Mouse (Mus musculus): ENCODE data around the gene Msh5.

Gene Msh5

DNA sequence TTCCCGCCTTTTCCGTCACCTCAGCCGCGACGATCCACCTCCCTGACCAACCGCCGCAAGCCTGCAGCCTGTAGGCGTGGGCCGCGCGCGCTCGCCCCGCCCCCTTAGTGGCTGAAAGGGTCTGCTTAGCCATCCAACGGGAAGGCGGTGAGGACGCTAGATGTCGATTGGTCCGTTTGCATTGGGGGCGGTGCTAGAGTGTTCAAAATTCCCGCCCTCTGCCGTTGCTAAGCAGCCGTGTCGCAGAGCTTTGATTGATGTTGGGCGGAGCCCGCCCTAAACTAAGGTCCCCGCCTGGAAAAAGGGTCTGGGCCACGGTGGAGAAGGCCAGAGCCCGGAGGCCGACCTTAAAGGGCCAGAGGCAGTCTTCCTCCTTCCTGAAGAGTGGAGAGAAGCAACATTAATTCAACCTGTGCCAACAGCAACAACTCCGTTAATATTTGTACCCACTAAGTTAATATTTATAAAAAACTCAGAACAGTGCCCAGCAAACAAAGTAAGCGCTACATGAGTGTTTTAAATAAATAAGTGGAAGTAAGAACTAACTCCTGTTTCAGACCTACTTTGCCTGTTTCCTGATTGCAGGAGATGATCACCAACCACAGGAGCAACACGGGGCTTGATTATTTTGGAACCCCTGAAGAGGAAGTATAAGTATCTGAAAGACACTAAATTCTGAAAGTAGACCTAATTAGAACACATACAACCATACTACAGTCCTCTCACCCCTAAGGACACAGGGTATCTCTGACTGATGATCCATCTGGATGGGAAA is at the start of gene Msh5:
Msh5 (minus strand) TSS at position 65 of the 775 bp plus-strand sequence.
- peak; percentile 97 for DNase-seq

DNA sequence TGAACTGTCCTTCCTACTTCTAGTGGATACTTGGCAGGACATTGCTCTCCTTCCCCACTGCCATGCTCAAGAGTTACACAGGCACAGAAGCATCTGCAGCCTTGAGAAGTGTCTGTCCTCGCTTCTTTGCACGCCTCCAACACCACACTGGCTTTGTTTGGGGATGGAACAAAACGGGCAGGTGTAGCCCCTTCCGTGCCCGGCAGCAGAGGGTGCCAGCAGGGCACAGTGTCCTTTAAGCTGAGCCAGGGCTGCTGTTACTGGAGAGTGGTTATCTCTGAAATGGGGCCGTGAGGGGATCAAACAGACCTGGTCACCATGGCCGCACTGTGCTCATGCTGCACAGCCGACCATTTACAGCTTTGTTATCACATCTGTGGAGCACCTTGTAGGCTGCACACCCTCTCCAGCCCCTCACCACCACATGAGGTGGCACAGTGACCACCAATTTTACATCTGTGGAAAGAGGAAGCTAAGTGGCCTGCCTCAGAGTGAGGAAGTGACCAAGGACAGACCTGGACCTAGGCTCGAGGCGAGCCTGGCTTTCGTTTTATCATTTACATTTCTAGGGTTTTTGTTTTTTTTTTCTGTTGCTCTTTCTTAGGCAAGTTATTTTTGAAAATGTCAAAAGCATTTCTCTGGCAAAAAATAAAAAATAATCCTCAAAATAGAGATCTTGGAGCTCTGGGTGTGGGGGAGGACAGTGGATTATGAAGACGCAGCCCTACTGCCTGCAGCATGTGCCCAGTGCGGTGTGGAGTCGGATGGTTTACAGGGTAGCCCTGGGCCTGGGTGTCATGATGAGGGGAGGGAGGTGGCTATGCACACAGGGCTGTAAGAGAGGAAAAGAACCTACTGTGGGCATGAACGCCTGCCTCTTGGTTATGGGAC is 48.2 kb upstream of the Msh5 start:
- DNase-seq = no peak

GRCm38 (mm10) chr17:35092403-35093198 is 46.1 kb upstream of the Msh5 start:
- DNase-seq = no peak

DNA sequence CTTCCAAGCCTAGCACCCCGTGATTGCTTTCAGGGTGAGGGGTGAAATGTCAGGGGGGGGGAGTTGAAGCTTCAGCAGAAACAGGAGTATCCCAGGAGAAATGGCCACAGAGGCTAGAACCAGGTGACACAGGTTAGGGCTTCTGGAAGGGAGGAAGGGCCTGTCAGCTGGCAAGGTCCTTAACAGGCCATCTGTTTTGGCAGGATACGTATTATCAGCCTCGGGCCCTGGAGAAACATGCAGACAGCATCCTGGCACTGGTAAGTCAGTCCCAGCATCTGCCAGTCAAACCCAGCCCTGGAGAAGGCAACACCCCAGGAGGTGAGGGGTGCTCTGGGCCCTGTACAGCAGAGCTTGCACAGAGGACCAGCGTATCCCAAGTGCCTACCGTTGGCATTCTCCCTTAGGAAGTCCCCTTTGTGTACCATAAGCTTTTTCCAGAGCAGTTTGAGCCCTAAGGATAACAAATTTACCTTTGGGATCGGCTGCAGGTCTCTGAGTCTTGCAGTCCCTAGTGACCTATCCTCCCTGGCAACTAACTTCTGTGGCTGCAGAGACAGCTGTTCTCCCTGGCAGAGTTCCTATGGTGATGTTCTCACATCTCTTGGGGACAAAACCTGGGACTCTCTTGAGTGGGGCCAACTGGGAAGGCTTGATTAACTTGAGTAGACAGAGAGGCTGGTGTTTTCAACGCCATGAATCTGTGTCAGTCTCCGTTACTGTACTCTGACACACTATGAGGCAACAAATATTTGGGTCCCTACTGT is 43.8 kb upstream of the Msh5 start:
- DNase-seq = no peak

DNA sequence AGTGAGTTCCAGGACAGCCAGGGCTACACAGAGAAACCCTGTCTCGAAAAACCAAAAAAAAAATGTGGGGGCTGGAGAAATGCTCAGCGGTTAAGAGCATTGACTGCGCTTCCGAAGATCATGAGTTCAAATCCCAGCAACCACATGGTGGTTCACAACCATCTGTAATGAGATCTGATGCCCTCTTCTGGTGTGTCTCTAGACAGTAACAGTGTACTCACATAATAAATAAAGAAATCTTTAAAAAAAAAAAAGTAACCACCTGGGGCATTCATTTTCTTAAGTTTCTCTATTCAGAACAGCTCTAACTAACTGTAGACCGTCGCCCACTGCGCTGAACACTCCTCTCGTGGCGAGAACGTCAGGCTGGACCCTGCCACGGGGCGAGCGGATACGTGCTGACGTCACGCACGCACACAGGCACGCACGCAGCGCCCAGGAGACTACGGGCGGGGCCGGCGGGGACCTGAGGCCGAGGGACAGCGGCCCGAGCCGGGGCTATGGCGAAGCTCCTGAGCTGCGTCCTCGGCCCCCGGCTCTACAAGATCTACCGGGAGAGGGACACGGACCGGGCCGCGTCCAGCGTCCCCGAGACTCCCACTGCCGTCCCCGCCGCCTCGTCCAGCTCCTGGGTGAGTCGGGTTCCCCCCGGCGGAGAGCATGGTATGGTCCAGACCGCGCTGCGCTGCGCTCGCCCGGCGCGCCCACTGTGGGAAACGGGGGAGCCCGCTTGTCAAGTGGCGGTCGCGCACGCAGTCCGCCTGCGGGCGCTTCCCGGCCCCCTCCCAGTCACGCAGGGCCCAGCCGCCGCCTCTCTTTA is 42.5 kb upstream of the Msh5 start, which contains the start of gene Abhd16a:
Abhd16a (plus strand) TSS at position 439 of the 820 bp plus-strand sequence.
- DNase-seq = peak; percentile 95

DNA sequence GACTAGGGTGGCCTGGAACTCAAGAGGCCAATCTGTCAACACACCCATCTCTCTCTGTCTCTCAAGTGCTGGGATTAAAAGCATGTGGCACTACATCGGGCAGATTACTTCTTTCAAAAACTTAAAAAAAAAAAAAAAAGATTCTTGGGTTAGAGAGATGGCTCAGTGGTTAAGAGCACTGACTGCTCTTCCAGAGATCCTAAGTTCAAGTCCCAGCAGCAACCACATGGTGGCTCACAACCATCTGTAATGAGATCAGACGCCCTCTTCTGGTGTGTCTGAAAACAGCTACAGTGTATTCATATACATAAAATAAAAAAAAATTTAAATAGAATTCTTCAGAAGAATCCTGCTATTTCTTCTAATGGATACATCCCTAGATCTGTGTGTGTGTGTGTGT is 41.6 kb upstream of the Msh5 start:
- DNase-seq = no peak

GRCm38 (mm10) chr17:35085208-35085865 is 38.8 kb upstream of the Msh5 start, which contains the start of gene Ly6g6f:
Gene Ly6g6f (minus strand): TSS chr17:35085610.
- DNase-seq = no peak

GRCm38 (mm10) chr17:35083929-35084497 is 37.5 kb upstream of the Msh5 start:
- DNase-seq = no peak

- DNase-seq = no peak
Observed at GRCm38 (mm10) chr17:35082841-35083576, 36.5 kb upstream of the Msh5 start.

GRCm38 (mm10) chr17:35080710-35081109 is 34.2 kb upstream of the Msh5 start:
- DNase-seq = no peak

DNA sequence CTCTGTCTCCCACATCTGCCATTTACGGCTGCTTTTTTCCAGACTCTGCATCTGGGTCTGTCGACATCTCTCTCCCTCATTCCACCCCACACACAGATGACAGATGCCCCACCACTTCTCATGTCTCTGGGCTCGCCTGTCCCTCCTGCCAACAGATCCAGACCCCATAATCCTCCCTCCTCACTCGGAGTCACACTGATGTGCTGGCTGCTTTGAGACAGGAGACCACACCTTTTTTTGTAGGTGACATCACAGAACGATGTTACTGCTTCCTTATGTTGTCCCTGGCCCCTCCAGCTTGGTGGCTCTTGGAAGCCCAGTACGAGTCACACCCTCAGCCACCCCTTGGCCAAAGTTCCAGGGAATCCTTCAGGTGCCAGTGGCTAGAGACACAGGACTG is 33.7 kb upstream of the Msh5 start:
- DNase-seq = no peak

DNA sequence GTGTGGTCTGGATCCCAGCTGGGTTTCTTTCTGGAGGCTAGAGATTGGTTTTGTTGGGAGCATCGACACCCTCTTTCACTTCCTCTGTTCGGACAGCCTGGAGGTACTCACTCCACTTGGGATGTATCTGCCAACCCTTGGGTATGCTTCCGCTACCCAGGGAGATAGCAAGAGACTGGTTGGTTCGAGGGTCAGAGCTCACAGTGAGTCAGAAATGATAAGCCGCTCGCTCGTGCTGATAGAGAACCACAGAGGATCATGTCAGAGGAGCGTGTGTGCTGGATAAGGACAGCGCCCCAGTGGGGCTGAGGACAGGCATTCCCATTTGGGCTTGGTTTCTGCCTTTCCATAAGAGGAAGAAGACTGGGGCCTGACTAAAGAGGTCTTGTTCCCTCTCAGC is 33.2 kb upstream of the Msh5 start:
- no peak for DNase-seq

GRCm38 (mm10) chr17:35077786-35078233 is 31.3 kb upstream of the Msh5 start, which contains the start of gene Ly6g6d:
Gene Ly6g6d (minus strand): TSS chr17:35078065.
- peak; percentile 56 for DNase-seq

DNA sequence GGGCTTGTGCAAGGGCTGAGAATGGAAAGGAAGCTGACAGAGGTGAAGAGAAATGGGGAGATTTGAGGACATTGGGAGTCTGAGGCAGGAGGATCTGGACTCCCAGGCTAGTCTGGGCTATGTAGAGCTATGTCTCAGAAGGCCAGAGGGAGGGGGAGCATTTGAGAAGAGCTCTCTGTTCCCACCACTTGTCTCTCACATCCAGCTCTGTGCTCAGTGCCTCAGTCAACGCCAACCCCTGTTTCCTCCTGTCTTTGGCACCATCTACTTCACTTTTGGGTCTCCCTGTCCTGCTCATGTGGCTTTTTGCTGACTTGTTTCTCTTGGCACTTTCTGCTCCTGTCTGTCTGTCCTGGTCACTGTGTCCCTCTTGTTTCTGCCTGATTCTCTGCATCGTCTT is 30.7 kb upstream of the Msh5 start:
- no peak for DNase-seq

- DNase-seq = no peak
Observed at GRCm38 (mm10) chr17:35076507-35077176, 30.1 kb upstream of the Msh5 start, which contains the start of gene Ly6g6e. Gene Ly6g6e (plus strand): TSS chr17:35076902.

GRCm38 (mm10) chr17:35074097-35074496 is 27.6 kb upstream of the Msh5 start:
- DNase-seq = no peak

DNA sequence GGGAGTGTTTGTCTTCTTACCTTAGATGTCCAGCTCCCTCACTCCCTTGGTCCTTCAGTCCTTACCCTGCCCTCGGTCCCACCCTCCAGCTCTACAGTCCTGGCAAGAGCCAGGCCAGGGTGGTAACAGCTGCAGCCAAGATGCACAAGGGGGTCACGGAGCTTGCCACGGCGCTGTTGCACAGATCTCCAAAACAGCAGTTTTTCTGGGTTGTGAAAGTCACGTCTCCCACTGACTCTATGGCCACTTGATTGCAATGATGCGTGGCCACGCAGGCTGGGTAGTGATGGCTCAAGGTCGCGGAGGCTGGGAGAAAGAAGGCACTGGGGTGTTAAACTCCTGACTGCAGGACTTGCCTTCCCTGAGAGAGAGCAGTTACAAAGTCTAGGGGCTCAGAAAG is 24.9 kb upstream of the Msh5 start:
- DNase-seq = no peak

DNA sequence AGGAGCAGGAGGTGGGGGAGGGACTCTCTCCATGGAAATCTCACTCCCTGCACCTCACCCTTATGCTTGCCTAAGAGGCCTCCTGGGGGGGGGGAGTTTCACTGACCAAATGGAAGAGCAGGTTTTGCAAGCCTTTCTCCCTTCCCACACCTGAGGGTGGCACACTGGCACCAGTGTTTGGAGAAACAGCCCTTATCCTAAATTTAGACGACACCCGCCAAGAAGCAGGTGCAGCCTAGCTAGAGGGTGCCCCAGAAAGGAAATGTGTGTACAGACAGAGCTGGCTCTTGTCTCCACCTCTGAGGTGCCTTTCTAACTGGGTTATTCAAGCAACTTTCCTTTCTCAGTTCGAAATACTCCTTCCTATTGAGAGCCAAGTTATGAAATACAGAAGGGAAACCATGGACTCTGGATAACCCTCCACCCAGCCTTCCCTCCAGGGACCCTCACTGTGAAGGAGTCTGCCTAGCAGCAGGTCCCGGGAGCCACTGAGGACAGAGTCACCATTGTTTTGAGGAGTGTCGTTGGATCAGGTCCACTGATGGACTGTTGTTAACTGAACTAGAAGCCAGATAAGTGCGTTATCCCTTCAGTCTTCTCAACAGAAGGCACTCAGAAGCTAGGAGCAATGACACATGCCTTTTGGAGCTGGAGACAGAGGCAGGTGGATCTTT is 24.1 kb upstream of the Msh5 start:
- no peak for DNase-seq
